Comparison of ENCODE assay signal across 29 mouse cellular contexts in the genomic region with DNA sequence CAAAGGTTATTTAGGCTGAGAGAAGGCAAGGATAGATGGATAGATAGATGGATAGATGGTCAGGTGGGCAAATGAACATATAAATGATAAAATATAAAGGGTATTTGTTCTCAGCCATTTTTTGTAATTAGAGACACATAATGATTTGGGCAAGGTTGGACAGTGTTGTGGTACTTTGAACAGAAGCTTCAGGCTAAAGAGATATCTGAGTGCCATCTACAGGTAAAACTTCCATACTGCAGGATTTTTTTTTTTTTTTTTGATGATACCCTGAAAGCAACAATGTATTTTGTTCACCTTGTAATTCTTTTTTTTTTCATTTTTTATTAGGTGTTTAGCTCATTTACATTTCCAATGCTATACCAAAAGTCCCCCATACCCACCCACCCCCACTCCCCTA.
DNase-seq lines count a peak whose midpoint lies in the region; ATAC-seq and TF ChIP-seq lines count a peak whose summit lies in the region.
"Had no signal": no experiment of that assay in that cellular context is flagged by ENCODE, and none has a peak within 500 bp of the region (broad histone marks: within the 10 kb centered on the region; RNA-seq: fewer than 3 reads in every experiment).

No protein-coding gene starts in this region.

- TF ChIP-seq RAD21 in CH12.LX (IDR thresholded peaks at IDR 0.05; ENCODE audit: low read depth, low read length) = peak; percentile 30

- no peak for TF ChIP-seq POLR2A in CH12.LX (IDR thresholded peaks at IDR 0.05; ENCODE audit: low read depth, low read length)

- no peaks in the 10 kb centered on the region for H3K27me3 ChIP-seq in kidney, postnatal 0 days (ENCODE audit: insufficient read depth, low read length)
- H3K27me3 ChIP-seq in CH12.LX (replicated peaks) = no peaks in the 10 kb centered on the region
- H3K27me3 ChIP-seq in limb, embryonic 10.5 days (ENCODE audit: low read depth, poor library complexity, severe bottlenecking) = peaks cover 6% of the 10 kb centered on the region; the same call in 1 of the 2 replicates
- H3K27me3 ChIP-seq: embryonic facial prominence, embryonic 12.5 days; liver, embryonic 15.5 days; lung, embryonic 15.5 days; megakaryocyte, embryonic 14.5 days; midbrain, embryonic 12.5 days had no signal

- TF ChIP-seq EP300 in CH12.LX (IDR thresholded peaks at IDR 0.05; ENCODE audit: low read length) = no peak

- H3K79me2 ChIP-seq in CH12.LX (replicated peaks; ENCODE audit: control insufficient read depth, extremely low read depth, insufficient read depth, poor library complexity, severe bottlenecking) = no peaks in the 10 kb centered on the region

- ATAC-seq in kidney, postnatal 0 days (replicated peaks; ENCODE audit: low FRiP score, low read depth) = no peak
- ATAC-seq in inflammation-experienced regulatory T-cells, adult 6 months = no peak
- ATAC-seq: forebrain, embryonic 14.5 days; hindbrain, embryonic 16.5 days had no signal

- no peaks in the 10 kb centered on the region for H3K9me3 ChIP-seq in kidney, postnatal 0 days (replicated peaks; ENCODE audit: low read length)
- no peaks in the 10 kb centered on the region for H3K9me3 ChIP-seq in CH12.LX (replicated peaks; ENCODE audit: low read length)
- H3K9me3 ChIP-seq in limb, embryonic 10.5 days (replicated peaks) = no peaks in the 10 kb centered on the region
- H3K9me3 ChIP-seq: embryonic facial prominence, embryonic 12.5 days; G1E; heart, embryonic 13.5 days; hindbrain, embryonic 10.5 days; limb, embryonic 12.5 days; liver, embryonic 15.5 days; lung, embryonic 15.5 days; megakaryocyte, embryonic 14.5 days; midbrain, embryonic 12.5 days had no signal

- H3K4me2 ChIP-seq in kidney, postnatal 0 days (ENCODE audit: low read length) = no peak overlapping the region
- H3K4me2 ChIP-seq in CH12.LX (ENCODE audit: insufficient read depth, low read depth, poor library complexity, severe bottlenecking) = no peak overlapping the region
- H3K4me2 ChIP-seq: embryonic facial prominence, embryonic 12.5 days; heart, embryonic 13.5 days; limb, embryonic 12.5 days; liver, embryonic 15.5 days; lung, embryonic 15.5 days; midbrain, embryonic 12.5 days had no signal

- H3K4me3 ChIP-seq in kidney, postnatal 0 days (replicated peaks; ENCODE audit: low read depth, low read length) = no peak overlapping the region
- H3K4me3 ChIP-seq in CH12.LX (replicated peaks in 1 of 3; ENCODE audit: low read depth in 2 of 3, low read length in 2 of 3, poor library complexity in 1 of 3) = no peak overlapping the region
- H3K4me3 ChIP-seq in limb, embryonic 10.5 days = no peak overlapping the region
- H3K4me3 ChIP-seq: embryonic facial prominence, embryonic 12.5 days; gastrocnemius, adult 2 months; heart, embryonic 13.5 days; hindbrain, embryonic 10.5 days; limb, embryonic 12.5 days; liver, embryonic 15.5 days; lung, embryonic 15.5 days; megakaryocyte, embryonic 14.5 days; midbrain, embryonic 12.5 days had no signal

- H3K36me3 ChIP-seq in kidney, postnatal 0 days (ENCODE audit: insufficient read depth, low read length) = no peaks in the 10 kb centered on the region
- no peaks in the 10 kb centered on the region for H3K36me3 ChIP-seq in CH12.LX (replicated peaks in 1 of 2; ENCODE audit: control insufficient read depth in 1 of 2, insufficient read depth in 1 of 2, low read length in 1 of 2)
- no peaks in the 10 kb centered on the region for H3K36me3 ChIP-seq in limb, embryonic 10.5 days
- H3K36me3 ChIP-seq: embryonic facial prominence, embryonic 12.5 days; G1E; heart, embryonic 13.5 days; hindbrain, embryonic 10.5 days; limb, embryonic 12.5 days; liver, embryonic 15.5 days; lung, embryonic 15.5 days; midbrain, embryonic 12.5 days had no signal

- no peak for DNase-seq in kidney, postnatal 0 days (ENCODE audit: low spot score)
- DNase-seq in kidney, postnatal 10 days = no peak
- peak; percentile 9 for DNase-seq in 416B (ENCODE audit: low read depth)
- DNase-seq in CH12.LX (ENCODE audit: extremely low read depth) = no peak
- peak; percentile 12 for DNase-seq in ZHBTc4 (ENCODE audit: low read depth, low spot score)
- DNase-seq in limb, embryonic 10.5 days (ENCODE audit: low spot score) = no peak
- DNase-seq: adrenal gland, postnatal 10 days; cerebellum, adult 9-10 months; cerebellum, postnatal 36 days; embryo, embryonic 11 days; gastrocnemius, adult 2 months; gastrocnemius, postnatal 36 days; heart, postnatal 10 days; kidney, adult 11 months; kidney, postnatal 36 days; layer of hippocampus, postnatal 36 days; lung, postnatal 36 days had no signal

- no peak overlapping the region for H3K9ac ChIP-seq in kidney, postnatal 0 days (ENCODE audit: low read depth, low read length)
- H3K9ac ChIP-seq in CH12.LX (ENCODE audit: insufficient read depth, low read depth) = no peak overlapping the region
- H3K9ac ChIP-seq: embryonic facial prominence, embryonic 12.5 days; heart, embryonic 13.5 days; limb, embryonic 12.5 days; liver, embryonic 15.5 days; lung, embryonic 15.5 days; midbrain, embryonic 12.5 days had no signal

- no peaks in the 10 kb centered on the region for H3K4me1 ChIP-seq in kidney, postnatal 0 days (replicated peaks; ENCODE audit: insufficient read depth, low read length)
- no peaks in the 10 kb centered on the region for H3K4me1 ChIP-seq in CH12.LX (ENCODE audit: control insufficient read depth in 1 of 2, insufficient read depth in 2 of 2)
- H3K4me1 ChIP-seq in limb, embryonic 10.5 days = 0 out of 2 replicates have a peak, but pooled peaks cover 5% of the 10 kb centered on the region
- H3K4me1 ChIP-seq: embryonic facial prominence, embryonic 12.5 days; heart, embryonic 13.5 days; hindbrain, embryonic 10.5 days; limb, embryonic 12.5 days; liver, embryonic 15.5 days; lung, embryonic 15.5 days; megakaryocyte, embryonic 14.5 days; midbrain, embryonic 12.5 days had no signal

- no peak overlapping the region for H3K27ac ChIP-seq in kidney, postnatal 0 days
- no peak overlapping the region for H3K27ac ChIP-seq in CH12.LX (ENCODE audit: insufficient read depth, low read depth)
- no peak overlapping the region for H3K27ac ChIP-seq in limb, embryonic 10.5 days
- H3K27ac ChIP-seq: embryonic facial prominence, embryonic 12.5 days; gastrocnemius, adult 2 months; heart, embryonic 13.5 days; hindbrain, embryonic 10.5 days; limb, embryonic 12.5 days; liver, embryonic 15.5 days; lung, embryonic 15.5 days; midbrain, embryonic 12.5 days had no signal

- dilution Hi-C loops in CH12.LX (cut with MboI; ENCODE audit: extremely low pct_ligation_motif_present, extremely low pct_unique_long_range_greater_than_20kb, low sequenced_read_pairs) = no loop called here

- in situ Hi-C loops in CH12.LX (cut with MboI; ENCODE audit: low pct_ligation_motif_present, low pct_unique_long_range_greater_than_20kb, low sequenced_read_pairs) = no loop called here

- peak; percentile 61 for TF ChIP-seq CTCF in kidney, postnatal 0 days (IDR thresholded peaks at IDR 0.05; ENCODE audit: low read depth)
- peak in 1 of 2 experiments; percentile 22; a peak in 1 of 4 replicates for TF ChIP-seq CTCF in CH12.LX (conservative IDR thresholded peaks at IDR 0.05 in 1 of 2, IDR thresholded peaks at IDR 0.05 in 1 of 2; ENCODE audit: low read depth in 2 of 2, low read length in 2 of 2)

TF ChIP-seq in CH12.LX, 34 proteins besides CTCF, POLR2A, EP300 and RAD21:
- no peak for TF ChIP-seq NRF1 (IDR thresholded peaks at IDR 0.05; ENCODE audit: low read depth, low read length)
- TF ChIP-seq SIN3A (IDR thresholded peaks at IDR 0.05; ENCODE audit: low read length) = no peak
- TF ChIP-seq NELFE (IDR thresholded peaks at IDR 0.05; ENCODE audit: low read depth, low read length) = no peak
- peak; percentile 71 for TF ChIP-seq ZNF384 (IDR thresholded peaks at IDR 0.05; ENCODE audit: low read depth, low read length)
- TF ChIP-seq ZMIZ1 (IDR thresholded peaks at IDR 0.05; ENCODE audit: low read depth, low read length) = no peak
- no peak for TF ChIP-seq KAT2A (IDR thresholded peaks at IDR 0.05; ENCODE audit: insufficient replicate concordance, low read length)
- TF ChIP-seq JUN (IDR thresholded peaks at IDR 0.05; ENCODE audit: insufficient read depth, low read depth, low read length) = no peak
- no peak for TF ChIP-seq HCFC1 (IDR thresholded peaks at IDR 0.05; ENCODE audit: low read depth, low read length)

Comparison
In these comparisons a context has a peak if more than half of its experiments do, and no peak if none do; other contexts are left out.
1. DNase-seq: peak in 416B (single experiment) and ZHBTc4 (single experiment); none in kidney, postnatal 0 days (single experiment), kidney, postnatal 10 days (single experiment), CH12.LX (single experiment) and limb, embryonic 10.5 days (single experiment).